Mouse (Mus musculus): ENCODE data around the gene Ttc23. TPM values are rescaled to one million over a fixed set of nuclear protein-coding genes. Genes with fewer than 3 reads are reported as not detected.

Ttc23 gene
- polyA plus RNA-seq, 1 experiment from 2014 or later = 14.4 TPM

DNA sequence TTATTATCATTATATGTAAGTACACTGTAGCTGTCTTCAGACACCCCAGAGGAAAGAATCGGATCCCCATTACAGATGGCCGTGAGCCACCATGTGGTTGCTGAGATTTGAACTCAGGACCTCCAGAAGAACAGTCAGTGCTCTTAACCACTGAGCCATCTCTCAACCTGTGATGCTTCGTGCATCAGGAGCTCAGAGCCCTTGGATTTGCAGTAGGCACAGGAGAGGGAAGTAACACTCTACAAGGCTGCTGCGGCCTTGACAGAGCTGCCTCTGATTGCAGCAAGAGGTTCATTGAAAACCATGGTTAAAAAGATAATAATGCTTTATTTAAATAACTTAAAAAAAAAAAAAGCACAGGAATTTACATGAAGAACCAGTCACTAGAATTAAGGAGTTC, 1.2 kb downstream of the Ttc23 start:
- ATAC-seq (no peak), DNase-seq (ENCODE audit: low spot score) (no peak)
- Histone ChIP-seq H3K27ac (ENCODE audit: low read length) (no peak overlapping the region), H3K4me3 (ENCODE audit: low read depth, low read length) (no peak overlapping the region), H3K4me1 (ENCODE audit: insufficient read depth, low read depth, low read length) (peaks cover 3% of the 10 kb centered on the region; the same call in 1 of the 2 replicates), H3K9me3 (ENCODE audit: low read length) (no peaks in the 10 kb centered on the region), H3K9ac (replicated peaks; ENCODE audit: low read depth) (no peak overlapping the region), H3K27me3 (replicated peaks; ENCODE audit: insufficient read depth, low read length) (no peaks in the 10 kb centered on the region), H3K4me2 (replicated peaks; ENCODE audit: low read depth, low read length) (peak overlapping the region; percentile 57; the same call in 1 of the 2 replicates), H3K36me3 (ENCODE audit: insufficient read depth, low read length) (no peaks in the 10 kb centered on the region)
- 50% methylated on average over 4 of the region's 4 CpGs for WGBS
- TF ChIP-seq CTCF (IDR thresholded peaks at IDR 0.05) (no peak), EP300 (IDR thresholded peaks at IDR 0.05) (no peak)

- Histone ChIP-seq H3K36me3 (ENCODE audit: insufficient read depth, low read length) (no peaks in the 10 kb centered on the region), H3K4me1 (ENCODE audit: insufficient read depth, low read depth, low read length) (no peaks in the 10 kb centered on the region; the same call in 1 of the 2 replicates), H3K27ac (ENCODE audit: low read length) (no peak overlapping the region), H3K27me3 (replicated peaks; ENCODE audit: insufficient read depth, low read length) (no peaks in the 10 kb centered on the region), H3K9ac (replicated peaks; ENCODE audit: low read depth) (no peak overlapping the region), H3K4me3 (ENCODE audit: low read depth, low read length) (no peak overlapping the region), H3K9me3 (ENCODE audit: low read length) (no peaks in the 10 kb centered on the region), H3K4me2 (replicated peaks; ENCODE audit: low read depth, low read length) (no peak overlapping the region)
- no peak for ATAC-seq
- no peak for TF ChIP-seq CTCF (IDR thresholded peaks at IDR 0.05)
- TF ChIP-seq EP300 (IDR thresholded peaks at IDR 0.05) = no peak
- no peak for DNase-seq (ENCODE audit: low spot score)
- WGBS = 66% methylated on average over 5 of the region's 5 CpGs
Observed at GRCm38 (mm10) chr7:67652211-67652610, 5.0 kb downstream of the Ttc23 start.

- ATAC-seq = no peak
- Histone ChIP-seq H3K9ac (replicated peaks; ENCODE audit: low read depth) (no peak overlapping the region), H3K4me2 (replicated peaks; ENCODE audit: low read depth, low read length) (no peak overlapping the region), H3K27me3 (replicated peaks; ENCODE audit: insufficient read depth, low read length) (no peaks in the 10 kb centered on the region), H3K27ac (ENCODE audit: low read length) (no peak overlapping the region), H3K36me3 (ENCODE audit: insufficient read depth, low read length) (no peaks in the 10 kb centered on the region), H3K4me3 (ENCODE audit: low read depth, low read length) (no peak overlapping the region), H3K4me1 (ENCODE audit: insufficient read depth, low read depth, low read length) (no peaks in the 10 kb centered on the region), H3K9me3 (ENCODE audit: low read length) (no peaks in the 10 kb centered on the region)
- DNase-seq (ENCODE audit: low spot score) = no peak
- 55% methylated on average over 7 of the region's 7 CpGs for whole genome bisulfite sequencing
- TF ChIP-seq CTCF (IDR thresholded peaks at IDR 0.05) = no peak
- no peak for TF ChIP-seq EP300 (IDR thresholded peaks at IDR 0.05)
Observed at GRCm38 (mm10) chr7:67654668-67655067, 7.5 kb downstream of the Ttc23 start.

DNA sequence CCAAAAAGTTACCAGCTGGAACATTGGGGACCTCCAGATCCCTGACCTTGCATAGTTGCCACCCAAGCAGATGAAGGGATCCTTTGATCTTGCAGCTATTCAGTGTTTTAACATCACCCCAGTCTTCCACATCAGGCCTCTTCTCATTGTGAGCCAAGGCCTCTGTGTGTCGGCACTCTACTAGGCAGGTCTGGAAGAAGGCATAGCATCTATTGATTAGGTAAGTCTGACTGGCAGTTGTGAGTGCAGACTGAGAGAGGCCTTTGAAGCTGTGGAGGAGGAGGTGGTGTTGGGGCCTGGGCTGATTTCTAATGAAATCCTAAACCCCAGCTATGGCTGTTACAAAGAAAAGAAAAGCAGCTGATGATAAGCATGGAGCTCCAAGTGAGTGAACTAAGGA, 8.0 kb downstream of the Ttc23 start:
- Histone ChIP-seq H3K36me3 (ENCODE audit: insufficient read depth, low read length) (no peaks in the 10 kb centered on the region), H3K4me3 (ENCODE audit: low read depth, low read length) (no peak overlapping the region), H3K27ac (ENCODE audit: low read length) (no peak overlapping the region), H3K4me2 (replicated peaks; ENCODE audit: low read depth, low read length) (no peak overlapping the region), H3K4me1 (ENCODE audit: insufficient read depth, low read depth, low read length) (no peaks in the 10 kb centered on the region), H3K27me3 (replicated peaks; ENCODE audit: insufficient read depth, low read length) (no peaks in the 10 kb centered on the region), H3K9me3 (ENCODE audit: low read length) (no peaks in the 10 kb centered on the region), H3K9ac (replicated peaks; ENCODE audit: low read depth) (no peak overlapping the region)
- DNase-seq (ENCODE audit: low spot score) = no peak
- 16% methylated on average over 1 of the region's 1 CpGs for WGBS
- no peak for ATAC-seq
- TF ChIP-seq EP300 (IDR thresholded peaks at IDR 0.05) = no peak

DNA sequence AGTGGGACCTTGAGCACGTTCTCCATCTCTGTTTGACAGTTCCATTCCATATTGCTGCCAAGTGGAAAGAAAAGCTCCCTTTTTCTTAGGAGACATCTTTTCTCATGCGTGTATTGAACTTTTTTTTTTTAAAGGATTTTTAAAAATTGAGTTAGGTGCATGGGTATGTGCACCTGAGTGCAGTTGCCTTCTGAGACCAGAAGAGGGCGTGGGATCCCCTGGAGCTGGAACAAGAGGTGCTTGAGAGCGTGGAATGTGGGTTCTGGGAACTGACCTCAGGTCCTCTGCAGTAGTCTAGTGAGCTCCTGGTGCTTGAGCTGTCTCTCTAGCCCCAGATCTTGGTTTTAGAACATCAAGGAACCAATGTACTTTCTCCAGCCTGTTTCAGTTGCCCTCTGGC, 10.9 kb downstream of the Ttc23 start:
- no peak for DNase-seq (ENCODE audit: low spot score)
- H3K27ac ChIP-seq (ENCODE audit: low read length) = no peak overlapping the region
- no peaks in the 10 kb centered on the region for H3K27me3 ChIP-seq (replicated peaks; ENCODE audit: insufficient read depth, low read length)
- no peaks in the 10 kb centered on the region for H3K9me3 ChIP-seq (ENCODE audit: low read length)
- no peaks in the 10 kb centered on the region for H3K36me3 ChIP-seq (ENCODE audit: insufficient read depth, low read length)
- no peak for ATAC-seq
- H3K4me2 ChIP-seq (replicated peaks; ENCODE audit: low read depth, low read length) = no peak overlapping the region
- 92% methylated on average over 4 of the region's 4 CpGs for WGBS
- H3K9ac ChIP-seq (replicated peaks; ENCODE audit: low read depth) = no peak overlapping the region
- no peak overlapping the region for H3K4me3 ChIP-seq (ENCODE audit: low read depth, low read length)
- TF ChIP-seq CTCF (IDR thresholded peaks at IDR 0.05) (no peak), EP300 (IDR thresholded peaks at IDR 0.05) (no peak)
- no peaks in the 10 kb centered on the region for H3K4me1 ChIP-seq (ENCODE audit: insufficient read depth, low read depth, low read length)

GRCm38 (mm10) chr7:67662424-67662823, 15.2 kb downstream of the Ttc23 start:
- no peak for DNase-seq (ENCODE audit: low spot score)
- Histone ChIP-seq H3K9me3 (ENCODE audit: low read length) (no peaks in the 10 kb centered on the region), H3K4me1 (ENCODE audit: insufficient read depth, low read depth, low read length) (no peaks in the 10 kb centered on the region), H3K9ac (replicated peaks; ENCODE audit: low read depth) (no peak overlapping the region), H3K36me3 (ENCODE audit: insufficient read depth, low read length) (no peaks in the 10 kb centered on the region), H3K27ac (ENCODE audit: low read length) (no peak overlapping the region), H3K4me3 (ENCODE audit: low read depth, low read length) (no peak overlapping the region), H3K4me2 (replicated peaks; ENCODE audit: low read depth, low read length) (no peak overlapping the region), H3K27me3 (replicated peaks; ENCODE audit: insufficient read depth, low read length) (no peaks in the 10 kb centered on the region)
- TF ChIP-seq CTCF (IDR thresholded peaks at IDR 0.05) (no peak), EP300 (IDR thresholded peaks at IDR 0.05) (no peak)
- WGBS = 75% methylated on average over 5 of the region's 5 CpGs
- no peak for ATAC-seq
